Mouse (Mus musculus) ES-Bruce4 (cell line): ENCODE measurements around the gene Olfml2a. TPM values are rescaled to one million over a fixed set of nuclear protein-coding genes. Genes with fewer than 3 reads are reported as not detected.

Experiments
- H3K27ac ChIP-seq: 2 replicates; pipeline ENCODE4 v1.5.1; 2012; ENCODE audit warnings: low read length, inconsistent platforms; ENCODE audit not compliant: insufficient read depth
- H3K27me3 ChIP-seq: 2 replicates; pipeline ENCODE4 v1.6.1; 2012; ENCODE audit warnings: mild to moderate bottlenecking, low read length, inconsistent platforms; ENCODE audit not compliant: control insufficient read depth, poor library complexity, insufficient read depth, severe bottlenecking
- H3K36me3 ChIP-seq: 2 replicates; pipeline ENCODE4 v1.6.1; 2012; ENCODE audit warnings: inconsistent platforms, mild to moderate bottlenecking, low read length, moderate library complexity; ENCODE audit not compliant: control insufficient read depth, poor library complexity, insufficient read depth, severe bottlenecking
- H3K4me1 ChIP-seq: one replicate; pipeline ENCODE4 v1.8.1; 2011; ENCODE audit warnings: low read length; ENCODE audit not compliant: control insufficient read depth, insufficient read depth
- H3K4me3 ChIP-seq: 2 replicates; pipeline ENCODE4 v1.5.1; 2011; ENCODE audit warnings: low read depth, mild to moderate bottlenecking, low read length
- H3K9ac ChIP-seq: 2 replicates; pipeline ENCODE4 v1.6.1; 2012; ENCODE audit warnings: low read depth, mild to moderate bottlenecking, inconsistent platforms; ENCODE audit not compliant: poor library complexity, severe bottlenecking
- H3K9me3 ChIP-seq: replicated peaks from 2 replicates; pipeline ENCODE4 v1.6.1; 2012; ENCODE audit warnings: mild to moderate bottlenecking, low read length, inconsistent platforms; ENCODE audit not compliant: control insufficient read depth, poor library complexity, insufficient read depth, severe bottlenecking
- CTCF ChIP-seq: IDR thresholded peaks from one replicate; pipeline ENCODE4 v1.8.1; 2011; ENCODE audit warnings: low read depth, low read length
- EP300 ChIP-seq: IDR thresholded peaks from 2 replicates; pipeline ENCODE4 v1.6.1; 2011; ENCODE audit warnings: low read depth, low read length; ENCODE audit not compliant: insufficient read depth
- POLR2A ChIP-seq: IDR thresholded peaks from one replicate; pipeline ENCODE4 v1.8.1; 2011; ENCODE audit warnings: low read length; ENCODE audit not compliant: insufficient read depth
- polyA plus RNA-seq: library from polyadenylated mRNA; stranded (reverse); fragments of >200 nt; gene quantifications from 2 replicates; pipeline ENCODE4 v1.2.4, GENCODE M21; 2011; ENCODE audit warnings: low read depth; ENCODE audit not compliant: missing spikeins, insufficient read depth, insufficient read length

Olfml2a gene
- polyA plus RNA-seq, 1 experiment = 1.8 TPM

- H3K9ac ChIP-seq = peak overlapping the region; percentile 72
- H3K4me1 ChIP-seq = no peaks in the 10 kb centered on the region
- no peak overlapping the region for H3K27ac ChIP-seq
- peaks cover 5% of the 10 kb centered on the region for H3K27me3 ChIP-seq
- no peaks in the 10 kb centered on the region for H3K9me3 ChIP-seq
- H3K4me3 ChIP-seq = peak overlapping the region; percentile 92
- TF ChIP-seq EP300 = peak; percentile 77
- no peak for TF ChIP-seq CTCF
- H3K36me3 ChIP-seq = no peaks in the 10 kb centered on the region
These were observed 6.4 kb upstream of the Olfml2a start for GRCm38 (mm10) chr2:38925171-38926080.

GRCm38 (mm10) chr2:38926145-38926891 is 5.5 kb upstream of the Olfml2a start:
- H3K27me3 ChIP-seq = peaks cover 5% of the 10 kb centered on the region
- H3K27ac ChIP-seq = peak overlapping the region; percentile 82; the same call in 1 of the 2 replicates
- H3K36me3 ChIP-seq = no peaks in the 10 kb centered on the region
- H3K4me1 ChIP-seq = no peaks in the 10 kb centered on the region
- no peaks in the 10 kb centered on the region for H3K9me3 ChIP-seq
- TF ChIP-seq CTCF (no peak), POLR2A (no peak), EP300 (peak; percentile 53; the same call in 1 of the 2 replicates)
- peak overlapping the region; percentile 92 for H3K4me3 ChIP-seq
- peak overlapping the region; percentile 72 for H3K9ac ChIP-seq

GRCm38 (mm10) chr2:38927115-38927979 is 4.4 kb upstream of the Olfml2a start, which contains the start of gene Nr6a1:
Nr6a1 (minus strand) TSS chr2:38927688.
- H3K9ac ChIP-seq = peak within 1 kb of the TSS; percentile 68
- no peaks in the 10 kb centered on the region for H3K4me1 ChIP-seq
- peak within 1 kb of the TSS; percentile 50 for H3K4me3 ChIP-seq
- peak within 1 kb of the TSS; percentile 82 for H3K27ac ChIP-seq
- H3K27me3 ChIP-seq = peaks cover 5% of the 10 kb centered on the region; the same call in 1 of the 2 replicates
- no peaks in the 10 kb centered on the region for H3K9me3 ChIP-seq
- TF ChIP-seq POLR2A (no peak), CTCF (peak; percentile 72)
- no peaks in the 10 kb centered on the region for H3K36me3 ChIP-seq

DNA sequence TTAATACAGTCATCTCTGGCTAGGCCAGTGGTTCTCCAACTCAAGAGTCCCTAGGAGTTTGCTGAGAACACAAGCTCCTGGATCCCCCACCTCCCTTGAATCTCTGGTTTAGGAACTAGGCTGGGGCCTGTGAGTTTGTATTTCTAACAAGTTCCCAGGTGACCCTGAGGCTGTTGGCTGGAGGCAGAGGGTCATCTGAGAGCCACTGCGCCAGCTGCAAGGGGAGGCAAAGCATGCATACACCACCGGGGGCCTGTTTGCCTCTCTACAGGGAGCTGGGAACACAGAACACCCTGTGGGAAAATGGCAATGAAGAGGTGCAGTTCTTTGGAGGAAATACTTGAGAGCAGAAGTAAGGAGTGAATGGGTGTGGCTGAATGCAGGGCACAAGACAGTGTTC is 1.5 kb upstream of the Olfml2a start:
- no peak for TF ChIP-seq CTCF
- TF ChIP-seq EP300 = no peak
- TF ChIP-seq POLR2A = no peak

GRCm38 (mm10) chr2:38933931-38934330 is 2.2 kb downstream of the Olfml2a start:
- Histone ChIP-seq H3K9ac (no peak overlapping the region), H3K27ac (no peak overlapping the region), H3K4me3 (no peak overlapping the region), H3K27me3 (no peaks in the 10 kb centered on the region), H3K4me1 (no peaks in the 10 kb centered on the region), H3K36me3 (no peaks in the 10 kb centered on the region), H3K9me3 (no peaks in the 10 kb centered on the region)
- TF ChIP-seq POLR2A (no peak), CTCF (no peak), EP300 (no peak)

More for the DNA sequence above, 1.5 kb upstream of the Olfml2a start:
- no peaks in the 10 kb centered on the region for H3K9me3 ChIP-seq
- H3K4me1 ChIP-seq = no peaks in the 10 kb centered on the region
- H3K27me3 ChIP-seq = no peaks in the 10 kb centered on the region
- no peak overlapping the region for H3K9ac ChIP-seq
- H3K4me3 ChIP-seq = no peak overlapping the region
- H3K27ac ChIP-seq = no peak overlapping the region
- no peaks in the 10 kb centered on the region for H3K36me3 ChIP-seq
